Mouse (Mus musculus): ENCODE data around the gene Rnf214.

DNA sequence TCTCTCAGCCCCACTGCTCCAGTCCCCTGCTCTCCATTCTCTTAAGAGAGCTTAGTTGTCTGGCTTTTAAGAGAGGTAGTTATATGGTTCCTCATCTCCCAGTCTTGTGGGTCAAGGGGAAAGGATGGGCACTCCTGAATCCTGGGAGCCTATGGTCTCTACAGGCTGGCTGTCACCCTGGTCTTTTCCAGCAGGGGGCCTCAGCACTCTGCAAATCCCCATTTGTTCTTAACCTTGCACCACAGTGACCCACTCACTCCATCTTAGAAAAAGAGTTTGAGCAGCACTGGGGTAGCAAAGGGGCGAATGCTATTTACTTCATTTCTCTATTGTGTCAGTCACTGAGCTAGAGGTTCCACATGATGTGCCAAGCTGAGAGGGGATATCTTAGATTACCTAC is 5.0 kb upstream of the Rnf214 start:
- TF ChIP-seq ZC3H11A (IDR thresholded peaks at IDR 0.05; ENCODE audit: low read depth, low read length) (peak; percentile 56), CHD2 (IDR thresholded peaks at IDR 0.05; ENCODE audit: low read length) (no peak), GABPA (IDR thresholded peaks at IDR 0.05; ENCODE audit: low read depth, low read length) (no peak), EP300 (IDR thresholded peaks at IDR 0.05; ENCODE audit: low read depth in 1 of 2, low read length in 2 of 2) (no peak)
